ENCODE assay signal across 9 mouse cellular contexts in the genomic region with DNA sequence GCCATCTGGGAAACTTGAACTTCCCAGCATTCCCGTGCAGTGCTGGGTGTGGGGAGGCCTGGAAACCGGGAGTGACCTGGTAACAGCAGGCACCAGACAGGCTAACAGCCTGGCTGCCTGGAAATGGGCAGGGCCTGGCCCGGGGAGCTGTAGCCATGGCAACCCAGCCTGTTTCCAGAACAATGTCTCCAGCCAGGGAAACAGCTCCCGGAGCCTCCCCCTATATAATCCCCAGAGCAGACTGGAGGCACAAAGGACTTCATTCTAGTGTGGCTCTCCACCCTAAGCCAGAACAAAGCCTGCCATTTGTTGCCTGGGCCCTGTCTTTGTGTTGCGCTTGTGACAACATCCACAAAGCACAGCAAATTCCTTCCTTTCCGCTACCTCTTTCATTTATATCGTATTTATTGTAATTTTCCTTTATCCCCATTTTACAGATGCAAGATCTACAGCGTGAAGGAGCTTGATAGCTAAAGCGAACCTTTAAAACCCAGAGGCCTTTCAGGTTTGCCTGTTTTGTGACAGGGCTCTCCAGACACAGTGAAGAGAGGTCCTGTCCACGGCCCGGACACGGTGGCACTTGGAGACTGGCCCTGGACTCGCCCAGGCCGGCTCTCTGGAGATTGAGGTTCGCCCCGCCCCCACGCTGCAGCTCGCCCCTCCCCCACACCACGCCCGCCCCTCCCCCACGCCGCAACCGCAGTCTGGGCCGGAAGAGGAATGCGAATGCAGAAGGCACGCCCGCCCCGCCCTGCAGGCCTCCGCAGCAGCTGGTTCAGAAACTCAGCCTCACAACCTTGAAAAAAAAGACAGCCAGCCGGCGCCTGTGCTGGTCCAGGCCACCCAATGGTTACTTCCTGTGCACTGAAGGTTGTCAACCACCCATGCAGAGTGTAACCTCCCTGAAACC. TPM values are rescaled to one million over a fixed set of nuclear protein-coding genes. Genes with fewer than 3 reads are reported as not detected.
DNase-seq lines count a peak whose midpoint lies in the region; ATAC-seq lines count a peak whose summit lies in the region.
"Had no signal": no experiment of that assay in that cellular context is flagged by ENCODE, and none has a peak within 500 bp of the region (broad histone marks: within the 10 kb centered on the region; RNA-seq: fewer than 3 reads in every experiment).

No protein-coding gene starts in this region.

- H3K27me3 ChIP-seq in lung, embryonic 15.5 days, result no peaks in the 10 kb centered on the region

- 7% methylated on average over 31 of the region's 31 CpGs for WGBS in lung, embryonic 15.5 days

- H3K36me3 ChIP-seq in lung, embryonic 15.5 days, result no peaks in the 10 kb centered on the region

- H3K4me2 ChIP-seq in lung, embryonic 15.5 days, result peak overlapping the region; percentile 11

- H3K4me1 ChIP-seq in lung, embryonic 15.5 days, result peaks cover 53% of the 10 kb centered on the region

- ATAC-seq in frontal cortex, adult (ENCODE audit: low TSS enrichment), result peak; percentile 71
- ATAC-seq in hematopoietic stem cell, adult 5-6 weeks (replicated peaks in 1 of 2; ENCODE audit: insufficient read depth in 1 of 2, low FRiP score in 2 of 2, low TSS enrichment in 1 of 2, low read depth in 1 of 2, poor library complexity in 2 of 2, severe bottlenecking in 2 of 2), result peak; percentile 33 to 37
- ATAC-seq in lung, embryonic 15.5 days (ENCODE audit: borderline replicate concordance, extremely low read depth, low FRiP score, low TSS enrichment), result peak; percentile 68

- H3K27ac ChIP-seq in lung, embryonic 15.5 days, result peak overlapping the region; percentile 96

- no peak overlapping the region for H3K9ac ChIP-seq in lung, embryonic 15.5 days

- H3K9me3 ChIP-seq in lung, embryonic 15.5 days, result no peaks in the 10 kb centered on the region

- DNase-seq in NIH3T3 (ENCODE audit: low read depth), result peak; percentile 81
- peak; percentile 92 to 96 for DNase-seq in cerebellum, postnatal 10 days
- DNase-seq in layer of hippocampus, adult 9-11 months, result peak; percentile 94
- peak; percentile 89 for DNase-seq in ovary, adult 18-20 months (ENCODE audit: low spot score)
- peak; percentile 78 to 85 for DNase-seq in thymus, adult 18-20 months

- H3K4me3 ChIP-seq in lung, embryonic 15.5 days, result no peak overlapping the region
- H3K4me3 ChIP-seq: myocyte had no signal

RNA-seq across cellular contexts. Expression of gene Atf7ip, which starts 35.4 kb away (rescaled TPM):
- total RNA-seq in hematopoietic stem cell, adult 5-6 weeks (2017), result 59.3 and 112 TPM in 2 replicates
- polyA plus RNA-seq in lung, embryonic 15.5 days (2015; fragmentation: Nextera tagmentation; extraction: Ambion mirVana), result 36.8 and 44.9 TPM in 2 replicates

RNA-seq across cellular contexts. Expression of gene E330021D16Rik, which starts 55.2 kb away (rescaled TPM):
- total RNA-seq in hematopoietic stem cell, adult 5-6 weeks (2017), result not detected in 2 replicates
- polyA plus RNA-seq in lung, embryonic 15.5 days (2015; fragmentation: Nextera tagmentation; extraction: Ambion mirVana), result 0.42 TPM in 1 of 2 replicates, not detected in the other
- polyA plus RNA-seq: myocyte had no signal
